Mouse (Mus musculus) lung, embryonic 15.5 days (tissue): ENCODE results near the gene Aftph. TPM values are rescaled to one million over a fixed set of nuclear protein-coding genes. Genes with fewer than 3 reads are reported as not detected.

Experiments used
- ATAC-seq: fragments of 200-750 bp; cut with Nextera tagmentation; 2 replicates; pipeline ENCODE4 v1.8.0; 2017; ENCODE audit warnings: moderate number of reproducible peaks, borderline replicate concordance; ENCODE audit not compliant: low FRiP score, low TSS enrichment; ENCODE audit errors: extremely low read depth
- H3K27ac ChIP-seq: fragments of 300-500 bp; sonication (generic); 2 replicates; pipeline ENCODE4 v1.5.1; 2015; ENCODE audit warnings: moderate library complexity, mild to moderate bottlenecking, inconsistent platforms
- H3K27me3 ChIP-seq: fragments of 300-500 bp; sonication (generic); 2 replicates; pipeline ENCODE4 v1.6.1; 2015; ENCODE audit warnings: inconsistent platforms
- H3K36me3 ChIP-seq: fragments of 300-500 bp; sonication (generic); 2 replicates; pipeline ENCODE4 v1.6.1; 2015; ENCODE audit warnings: inconsistent platforms
- H3K4me1 ChIP-seq: fragments of 300-500 bp; sonication (generic); 2 replicates; pipeline ENCODE4 v1.6.1; 2015; ENCODE audit warnings: inconsistent platforms
- H3K4me2 ChIP-seq: fragments of 300-500 bp; sonication (generic); 2 replicates; pipeline ENCODE4 v1.6.1; 2015; ENCODE audit warnings: inconsistent platforms, mild to moderate bottlenecking, moderate library complexity
- H3K4me3 ChIP-seq: fragments of 300-500 bp; sonication (generic); 2 replicates; pipeline ENCODE4 v1.5.1; 2015; ENCODE audit warnings: mild to moderate bottlenecking, inconsistent platforms
- H3K9ac ChIP-seq: fragments of 300-500 bp; sonication (generic); 2 replicates; pipeline ENCODE4 v1.6.1; 2015; ENCODE audit warnings: inconsistent platforms
- H3K9me3 ChIP-seq: fragments of 300-500 bp; sonication (generic); 2 replicates; pipeline ENCODE4 v1.6.1; 2016; ENCODE audit warnings: inconsistent platforms
- WGBS: fragments of 180-500 bp; shearing (Covaris S2); methylation state at CpG from one replicate; pipeline ENCODE4 v1.1.7; 2015; 5-methylcytosine and 5-hydroxymethylcytosine counted together
- polyA plus RNA-seq: library from polyadenylated mRNA; unstranded; fragments of >200 nt; fragmentation: Nextera tagmentation; extraction: Ambion mirVana; gene quantifications from 2 replicates; pipeline ENCODE4 v1.2.1, GENCODE M21; 2015

The Aftph gene
- polyA plus RNA-seq, 1 experiment from 2014 or later = 18.4 TPM

DNA sequence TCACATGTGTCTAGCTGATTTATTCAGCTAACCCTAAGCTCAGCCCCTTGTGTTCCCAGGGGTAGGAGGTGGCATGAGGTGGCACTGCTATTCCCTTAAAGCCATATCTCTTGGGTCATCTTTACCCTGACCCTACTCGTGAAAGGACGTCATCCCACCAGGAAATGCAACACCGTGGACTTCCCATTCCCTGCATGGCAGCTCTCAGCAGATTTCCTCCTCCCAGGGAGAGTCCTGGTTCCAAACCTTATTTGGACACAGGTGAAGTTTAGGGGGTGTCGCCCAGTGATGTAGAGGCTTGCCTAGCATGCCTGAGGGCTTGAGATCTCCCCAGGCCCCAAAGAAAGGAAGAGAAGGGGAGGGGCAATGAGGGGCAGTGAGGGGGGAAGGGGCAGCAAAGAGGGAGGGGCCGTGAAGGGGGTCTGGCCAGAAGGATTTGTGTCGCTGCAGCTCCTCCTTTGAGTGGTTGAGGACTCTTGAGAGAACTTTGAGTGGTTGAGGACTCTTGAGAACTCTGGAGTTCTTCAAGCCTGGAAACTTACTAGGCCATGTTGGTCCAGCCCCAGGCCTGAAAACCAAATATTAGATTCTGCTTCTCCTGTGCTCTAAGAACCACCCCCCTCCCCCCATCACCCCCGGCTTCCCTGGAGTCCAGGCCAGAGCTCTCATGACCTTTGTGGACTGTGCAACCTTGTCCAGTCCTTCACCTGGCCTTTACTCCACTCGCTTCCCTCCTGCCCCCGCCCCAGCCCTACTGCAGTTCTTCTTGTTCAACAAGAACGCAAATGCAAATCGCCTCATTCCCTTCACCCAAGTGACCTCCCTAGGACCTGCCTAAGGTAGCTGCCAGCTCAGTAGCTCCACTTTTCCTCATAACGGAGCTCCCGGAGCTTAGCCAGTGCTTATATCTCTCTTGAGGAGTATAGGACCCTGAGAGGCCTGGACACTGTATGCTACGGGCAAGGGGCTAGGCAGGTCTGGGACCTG, 81.0 kb downstream of the Aftph start:
- no peak overlapping the region for H3K9ac ChIP-seq
- ATAC-seq = 0 out of 2 replicates have a peak, but pooled peaks have one; percentile 20
- H3K4me2 ChIP-seq = no peak overlapping the region
- H3K4me1 ChIP-seq = peaks cover 54% of the 10 kb centered on the region
- H3K27ac ChIP-seq = peak overlapping the region; percentile 76
- WGBS = 55% methylated on average over 14 of the region's 14 CpGs
- no peak overlapping the region for H3K4me3 ChIP-seq
- no peaks in the 10 kb centered on the region for H3K9me3 ChIP-seq
- no peaks in the 10 kb centered on the region for H3K27me3 ChIP-seq
- no peaks in the 10 kb centered on the region for H3K36me3 ChIP-seq

DNA sequence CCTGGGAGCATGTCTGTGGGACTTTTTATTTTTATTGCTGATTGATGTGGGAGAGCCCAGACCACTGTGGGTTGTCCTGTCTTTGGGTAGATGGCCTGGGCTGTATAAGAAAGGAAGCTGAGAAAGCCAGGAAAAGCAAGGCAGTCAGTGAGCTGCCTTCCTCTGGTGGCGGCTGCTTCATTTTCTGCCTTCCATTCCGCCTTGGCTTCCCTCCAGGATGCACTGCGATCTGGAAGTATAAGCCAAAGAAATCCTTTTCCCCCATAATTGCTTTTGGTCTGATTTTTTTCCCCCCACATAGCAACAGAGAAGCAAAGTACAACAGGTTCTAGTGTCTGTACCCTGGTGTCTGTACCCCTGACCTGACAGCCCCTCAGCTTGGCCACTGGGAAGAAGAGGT, 82.3 kb downstream of the Aftph start:
- peaks cover 66% of the 10 kb centered on the region for H3K4me1 ChIP-seq
- H3K9ac ChIP-seq = no peak overlapping the region
- no peaks in the 10 kb centered on the region for H3K9me3 ChIP-seq
- H3K27ac ChIP-seq = peak overlapping the region; percentile 46; the same call in 1 of the 2 replicates
- no peaks in the 10 kb centered on the region for H3K27me3 ChIP-seq
- no peak for ATAC-seq
- no peak overlapping the region for H3K4me3 ChIP-seq
- no peak overlapping the region for H3K4me2 ChIP-seq
- H3K36me3 ChIP-seq = peaks cover 2% of the 10 kb centered on the region; the same call in 1 of the 2 replicates
- 40% methylated on average over 3 of the region's 3 CpGs for WGBS

DNA sequence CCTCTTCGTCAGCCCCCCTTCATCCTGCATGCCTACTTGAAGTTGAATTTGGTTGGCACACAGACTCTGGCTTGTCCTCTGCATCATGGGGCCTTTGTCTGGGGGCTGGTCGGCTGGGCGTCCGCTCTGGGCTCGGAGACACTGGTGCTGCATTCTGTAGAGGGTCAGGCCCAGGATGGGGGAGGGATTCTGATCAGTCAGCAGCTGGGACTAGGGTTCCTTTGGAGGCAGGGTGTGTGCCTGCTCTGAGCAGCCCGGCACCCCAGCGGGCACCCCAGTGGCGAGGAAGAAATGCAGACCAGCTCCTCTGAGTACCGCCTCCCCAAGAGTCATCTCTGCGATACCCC, 84.7 kb downstream of the Aftph start:
- 26% methylated on average over 10 of the region's 10 CpGs for WGBS
- peaks cover 2% of the 10 kb centered on the region; the same call in 1 of the 2 replicates for H3K36me3 ChIP-seq
- peak overlapping the region; percentile 6; the same call in 1 of the 2 replicates for H3K4me3 ChIP-seq
- no peaks in the 10 kb centered on the region for H3K9me3 ChIP-seq
- peak overlapping the region; percentile 86 for H3K27ac ChIP-seq
- no peak for ATAC-seq
- no peaks in the 10 kb centered on the region for H3K27me3 ChIP-seq
- H3K4me1 ChIP-seq = peaks cover 50% of the 10 kb centered on the region
- H3K9ac ChIP-seq = no peak overlapping the region
- peak overlapping the region; percentile 43 for H3K4me2 ChIP-seq

DNA sequence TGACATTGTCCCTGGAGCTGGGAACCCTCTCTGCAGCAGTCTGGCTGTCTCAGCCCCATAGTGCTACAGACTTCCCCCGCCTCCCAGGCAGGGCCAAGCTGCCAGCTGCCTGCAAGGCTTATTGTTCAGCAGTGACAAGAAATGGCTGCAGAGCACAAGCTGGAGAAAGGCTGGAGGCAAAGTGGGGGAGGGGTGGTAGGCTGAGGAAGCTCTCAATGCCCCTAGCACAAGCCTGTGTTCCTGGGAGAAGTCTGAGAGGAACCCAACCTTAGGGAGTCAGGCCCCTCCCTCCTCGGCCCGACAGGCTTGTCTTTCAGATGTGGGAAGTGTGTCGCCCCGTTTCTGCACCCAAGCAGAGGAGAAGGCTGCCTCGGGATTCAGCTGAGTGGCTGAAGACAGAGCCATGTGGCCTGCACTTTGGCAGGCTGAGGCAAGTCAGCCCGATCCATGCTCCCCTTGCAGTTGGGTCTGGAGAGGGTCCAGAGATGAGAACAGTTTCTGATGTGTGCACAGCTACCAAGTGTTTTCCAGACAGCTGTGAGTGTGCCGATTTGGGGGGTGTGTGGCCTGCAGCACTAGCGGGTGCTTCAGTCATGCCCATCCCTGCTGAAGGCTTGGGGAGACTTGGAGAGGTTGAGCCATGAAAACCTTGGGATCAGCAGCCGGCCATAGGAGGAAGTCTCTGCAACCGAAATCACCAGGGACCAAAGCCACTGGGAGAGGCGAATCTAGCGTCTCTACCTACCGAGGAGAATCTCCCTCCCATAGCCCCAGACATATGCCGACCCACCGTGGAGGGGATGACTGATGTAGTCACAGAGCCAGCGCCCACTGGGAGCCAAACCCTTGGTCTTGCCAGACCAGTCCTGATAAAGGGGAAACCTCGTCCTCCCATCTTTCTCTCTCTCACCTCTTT, 85.3 kb downstream of the Aftph start:
- WGBS = 14% methylated on average over 18 of the region's 18 CpGs
- H3K36me3 ChIP-seq = peaks cover 2% of the 10 kb centered on the region; the same call in 1 of the 2 replicates
- peaks cover 51% of the 10 kb centered on the region for H3K4me1 ChIP-seq
- H3K9me3 ChIP-seq = no peaks in the 10 kb centered on the region
- H3K4me2 ChIP-seq = peak overlapping the region; percentile 43
- H3K9ac ChIP-seq = peak overlapping the region; percentile 28
- peak; percentile 82 for ATAC-seq
- H3K27me3 ChIP-seq = no peaks in the 10 kb centered on the region
- H3K4me3 ChIP-seq = peak overlapping the region; percentile 6; the same call in 1 of the 2 replicates
- peak overlapping the region; percentile 86 for H3K27ac ChIP-seq

DNA sequence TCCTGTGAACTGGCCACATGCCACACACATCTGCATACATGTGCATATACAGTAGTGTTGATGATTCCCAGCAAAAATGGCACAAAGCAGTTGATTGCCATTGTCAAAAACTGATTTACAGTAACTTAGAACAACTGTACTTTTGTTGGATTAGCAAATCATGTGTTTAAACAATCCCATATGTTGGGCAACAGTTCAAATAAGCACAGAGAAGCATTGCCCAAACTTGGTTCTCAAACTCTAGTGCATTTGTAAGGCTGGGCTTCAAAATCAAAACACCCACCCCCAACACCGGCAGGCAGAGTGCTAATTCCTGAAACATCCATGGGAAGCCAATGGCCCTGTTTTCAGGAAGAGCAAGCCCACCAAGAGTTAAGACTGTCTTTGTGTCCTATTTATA, 90.2 kb downstream of the Aftph start:
- Histone ChIP-seq H3K9me3 (no peaks in the 10 kb centered on the region), H3K4me2 (no peak overlapping the region), H3K27ac (peak overlapping the region; percentile 72), H3K27me3 (no peaks in the 10 kb centered on the region), H3K9ac (no peak overlapping the region), H3K4me1 (peaks cover 64% of the 10 kb centered on the region), H3K36me3 (peaks cover 16% of the 10 kb centered on the region; the same call in 1 of the 2 replicates), H3K4me3 (no peak overlapping the region)
- no peak for ATAC-seq
- 44% methylated on average over 1 of the region's 1 CpGs for WGBS

DNA sequence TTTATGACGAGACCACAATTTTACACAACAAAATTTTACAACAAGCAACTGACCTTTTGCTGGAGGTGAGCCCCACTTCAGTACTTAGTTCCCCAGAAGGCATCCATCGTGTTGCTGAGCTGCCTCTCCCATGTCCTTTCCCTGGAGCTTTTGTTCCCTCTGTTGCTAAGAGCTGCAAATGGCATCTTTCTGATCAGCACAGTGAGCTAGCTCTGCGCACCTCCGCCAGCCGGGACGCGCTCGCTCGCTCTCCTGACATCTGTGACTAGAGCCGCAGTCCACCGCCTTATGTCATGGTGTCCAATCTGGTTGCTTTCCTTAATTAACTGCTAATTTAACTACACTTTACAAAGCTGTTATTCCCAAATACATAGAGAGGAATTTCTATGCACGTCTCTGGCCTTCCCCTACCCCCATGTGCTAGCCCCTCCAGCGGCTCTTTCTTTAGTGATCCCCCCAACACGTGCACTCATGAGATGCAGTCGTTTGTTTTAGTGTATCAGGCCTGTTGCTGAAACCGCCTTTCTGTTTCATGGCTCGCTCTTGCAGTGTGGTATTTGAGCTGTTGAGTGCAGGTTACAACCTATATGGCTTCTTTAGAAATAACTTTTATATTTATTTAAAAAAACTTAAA, 91.3 kb downstream of the Aftph start:
- Histone ChIP-seq H3K4me3 (no peak overlapping the region), H3K4me1 (peaks cover 63% of the 10 kb centered on the region), H3K36me3 (peaks cover 16% of the 10 kb centered on the region; the same call in 1 of the 2 replicates), H3K4me2 (no peak overlapping the region), H3K9ac (no peak overlapping the region), H3K27me3 (no peaks in the 10 kb centered on the region), H3K27ac (no peak overlapping the region), H3K9me3 (no peaks in the 10 kb centered on the region)
- ATAC-seq = no peak
- WGBS = 90% methylated on average over 17 of the region's 17 CpGs

DNA sequence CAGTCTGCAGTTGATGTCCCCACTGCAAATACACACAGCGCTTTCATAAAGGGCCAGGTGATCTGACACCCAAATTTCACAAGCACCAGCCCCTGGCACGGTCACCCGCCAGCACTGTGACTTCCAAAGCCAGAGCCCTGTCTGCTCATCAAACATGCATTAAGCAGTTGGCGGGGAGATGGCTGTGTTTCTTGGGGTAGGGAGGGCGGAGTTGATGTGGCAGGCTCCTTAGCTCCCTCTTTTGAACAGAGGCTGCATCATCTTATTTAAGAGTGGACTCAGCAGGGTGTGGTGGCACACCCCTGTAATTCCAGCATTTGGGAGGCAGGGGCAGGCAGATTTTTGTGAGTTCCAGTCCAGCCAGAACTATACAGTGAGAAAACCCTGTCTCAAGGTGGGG, 91.9 kb downstream of the Aftph start:
- peaks cover 63% of the 10 kb centered on the region for H3K4me1 ChIP-seq

DNA sequence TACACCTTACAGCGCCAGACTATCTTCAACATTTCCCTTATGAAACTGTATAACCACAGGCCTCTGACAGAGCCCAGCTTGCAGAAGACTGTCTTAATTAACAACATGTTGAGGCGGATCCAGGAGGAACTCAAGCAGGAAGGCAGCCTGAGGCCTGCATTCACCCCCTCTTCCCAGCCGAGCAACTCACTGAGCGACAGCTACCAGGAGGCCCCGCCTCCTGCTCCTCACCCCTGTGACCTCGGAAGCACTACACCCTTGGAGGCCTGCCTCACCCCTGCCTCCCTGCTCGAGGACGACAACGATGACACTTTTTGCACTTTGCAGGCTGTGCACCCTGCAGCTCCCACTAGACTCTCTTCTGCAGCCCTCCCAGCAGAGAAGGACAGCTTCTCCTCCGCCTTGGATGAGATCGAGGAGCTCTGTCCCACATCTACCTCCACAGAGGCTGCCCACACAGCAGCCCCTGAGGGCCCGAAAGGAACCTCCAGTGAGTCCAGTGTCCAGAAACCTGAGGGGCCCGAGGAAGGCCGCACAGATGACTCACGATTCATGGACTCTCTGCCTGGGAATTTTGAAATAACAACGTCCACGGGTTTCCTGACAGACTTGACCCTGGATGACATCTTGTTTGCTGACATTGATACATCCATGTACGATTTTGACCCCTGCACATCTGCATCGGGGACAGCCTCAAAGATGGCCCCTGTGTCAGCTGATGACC, 93.3 kb downstream of the Aftph start:
- no peak for ATAC-seq
- Histone ChIP-seq H3K9me3 (no peaks in the 10 kb centered on the region), H3K9ac (no peak overlapping the region), H3K27me3 (no peaks in the 10 kb centered on the region), H3K4me1 (peaks cover 70% of the 10 kb centered on the region), H3K4me3 (no peak overlapping the region), H3K27ac (peak overlapping the region; percentile 5; the same call in 1 of the 2 replicates), H3K36me3 (peaks cover 14% of the 10 kb centered on the region; the same call in 1 of the 2 replicates), H3K4me2 (no peak overlapping the region)
- 40% methylated on average over 19 of the region's 19 CpGs for whole genome bisulfite sequencing

More for the DNA sequence above, 91.9 kb downstream of the Aftph start:
- no peak overlapping the region for H3K4me3 ChIP-seq
- no peaks in the 10 kb centered on the region for H3K9me3 ChIP-seq
- H3K27ac ChIP-seq = no peak overlapping the region
- peaks cover 14% of the 10 kb centered on the region; the same call in 1 of the 2 replicates for H3K36me3 ChIP-seq
- H3K4me2 ChIP-seq = no peak overlapping the region
- 79% methylated on average over 5 of the region's 5 CpGs for WGBS
- H3K27me3 ChIP-seq = no peaks in the 10 kb centered on the region
- ATAC-seq = no peak
- no peak overlapping the region for H3K9ac ChIP-seq

DNA sequence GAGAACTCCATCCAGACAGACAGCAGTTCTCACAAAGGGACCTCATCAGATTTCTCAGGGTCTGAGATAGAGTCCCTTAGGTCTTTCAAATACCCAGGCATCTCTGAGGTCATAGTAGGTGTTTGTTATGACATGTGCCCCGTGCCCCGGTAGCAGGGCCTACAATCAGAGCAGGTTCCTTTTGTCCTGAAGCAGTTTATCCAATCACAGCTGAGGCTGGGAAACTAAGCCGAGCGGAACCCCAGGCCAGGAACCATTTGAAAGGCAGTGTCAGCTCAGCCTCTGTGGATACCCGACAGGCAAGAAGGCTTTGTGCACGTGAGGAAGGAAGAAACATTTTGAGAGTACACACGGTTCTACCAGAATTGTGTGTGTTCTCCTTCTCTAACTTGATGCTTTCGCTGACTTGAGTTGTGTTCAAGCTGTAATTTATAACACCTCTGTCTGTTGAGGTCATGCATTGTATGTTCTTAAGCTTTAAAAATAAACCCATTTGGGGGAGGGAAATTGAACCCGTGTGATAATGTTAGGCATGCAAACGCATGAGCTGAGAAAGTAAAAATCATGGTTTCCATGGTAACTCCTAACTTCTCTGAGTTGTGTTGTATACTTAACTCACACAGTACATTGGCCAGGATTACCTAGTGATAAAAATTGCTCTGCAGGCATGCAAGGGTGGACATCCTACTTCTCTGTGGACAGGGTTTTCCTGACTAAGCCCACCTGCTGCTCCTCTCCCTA, 94.2 kb downstream of the Aftph start:
- H3K27ac ChIP-seq = peak overlapping the region; percentile 5; the same call in 1 of the 2 replicates
- H3K36me3 ChIP-seq = peaks cover 14% of the 10 kb centered on the region; the same call in 1 of the 2 replicates
- H3K9me3 ChIP-seq = no peaks in the 10 kb centered on the region
- no peak overlapping the region for H3K4me3 ChIP-seq
- peaks cover 70% of the 10 kb centered on the region for H3K4me1 ChIP-seq
- no peak overlapping the region for H3K4me2 ChIP-seq
- no peak for ATAC-seq
- no peaks in the 10 kb centered on the region for H3K27me3 ChIP-seq
- WGBS = 32% methylated on average over 10 of the region's 10 CpGs
- no peak overlapping the region for H3K9ac ChIP-seq

DNA sequence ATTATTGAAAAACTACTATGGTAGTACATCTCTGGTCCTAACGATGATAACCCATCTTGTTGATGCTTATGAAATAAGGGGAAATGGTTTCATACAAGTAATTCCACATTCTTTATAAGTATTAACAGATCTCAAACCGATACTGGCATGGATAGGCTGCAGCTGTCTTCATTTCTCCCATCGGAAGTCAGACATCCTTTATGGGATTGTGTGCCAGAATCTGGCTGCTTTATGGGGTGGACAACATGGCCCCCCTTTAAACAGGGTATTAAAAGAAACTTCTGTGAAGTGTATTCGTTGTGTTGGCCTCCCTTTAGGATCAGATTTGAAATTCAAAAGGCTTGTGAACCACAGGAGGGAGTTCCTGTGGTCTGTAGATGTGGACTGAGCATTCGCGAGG, 95.2 kb downstream of the Aftph start:
- 39% methylated on average over 6 of the region's 6 CpGs for WGBS
- Histone ChIP-seq H3K27ac (peak overlapping the region; percentile 58), H3K4me3 (no peak overlapping the region), H3K27me3 (no peaks in the 10 kb centered on the region), H3K9me3 (no peaks in the 10 kb centered on the region), H3K36me3 (peaks cover 14% of the 10 kb centered on the region; the same call in 1 of the 2 replicates), H3K4me1 (peaks cover 65% of the 10 kb centered on the region), H3K4me2 (no peak overlapping the region), H3K9ac (no peak overlapping the region)
- 0 out of 2 replicates have a peak, but pooled peaks have one; percentile 56 for ATAC-seq
